Mouse (Mus musculus): ENCODE measurements around the gene Ralgapa2. TPM values are rescaled to one million over a fixed set of nuclear protein-coding genes. Genes with fewer than 3 reads are reported as not detected.

Gene Ralgapa2
- polyA plus RNA-seq, 1 experiment: 14.5 TPM

DNA sequence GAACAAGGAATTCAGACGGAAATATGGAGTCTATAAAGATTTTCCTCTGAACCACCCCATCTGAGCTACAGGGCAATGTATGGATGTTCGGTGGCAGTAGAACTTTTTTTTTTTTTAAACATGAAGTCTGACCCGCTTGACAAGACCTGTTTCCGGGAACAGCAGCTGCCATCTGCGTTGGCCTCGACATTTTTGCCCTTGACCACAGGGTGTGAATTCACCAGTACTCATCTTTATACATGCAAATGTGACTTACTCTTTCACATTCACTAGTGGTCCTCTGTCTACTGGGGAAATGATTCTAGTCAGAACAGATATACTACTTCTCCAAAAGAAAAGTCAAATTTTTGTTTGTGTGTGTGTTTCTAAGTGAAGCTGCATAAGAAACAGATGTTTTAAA, 286.3 kb downstream of the Ralgapa2 start:
- TF ChIP-seq CTCF (IDR thresholded peaks at IDR 0.05; ENCODE audit: borderline replicate concordance, extremely low read depth, insufficient read depth, insufficient read length) (no peak), POLR2A (IDR thresholded peaks at IDR 0.05; ENCODE audit: borderline replicate concordance, extremely low read depth, insufficient read depth, insufficient read length, poor library complexity, severe bottlenecking) (no peak)
- DNase-seq (ENCODE audit: low read depth): peak; percentile 50

DNA sequence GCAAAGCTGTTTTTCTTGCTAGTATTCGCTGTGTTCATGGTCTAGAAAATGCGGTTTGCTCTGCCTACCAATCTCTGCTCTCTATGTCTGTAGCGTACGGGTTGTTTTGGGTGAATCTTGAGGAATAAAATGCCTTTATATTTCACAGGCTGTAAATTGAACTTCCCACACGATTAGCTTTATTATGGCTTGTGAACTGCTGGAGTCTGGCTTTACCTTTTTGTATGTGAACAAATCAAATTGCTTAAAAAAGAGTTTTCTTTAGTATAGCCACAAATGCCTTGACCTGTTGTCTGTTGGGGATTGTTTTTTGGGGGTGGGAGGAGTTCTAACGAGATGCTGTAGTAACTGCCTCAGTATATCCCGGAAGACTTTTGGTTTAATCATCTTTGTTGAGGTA, 288.0 kb downstream of the Ralgapa2 start:
- TF ChIP-seq POLR2A (IDR thresholded peaks at IDR 0.05; ENCODE audit: borderline replicate concordance, extremely low read depth, insufficient read depth, insufficient read length, poor library complexity, severe bottlenecking): no peak
- TF ChIP-seq CTCF (IDR thresholded peaks at IDR 0.05; ENCODE audit: borderline replicate concordance, extremely low read depth, insufficient read depth, insufficient read length): no peak
- DNase-seq (ENCODE audit: low read depth): peak; percentile 49

DNA sequence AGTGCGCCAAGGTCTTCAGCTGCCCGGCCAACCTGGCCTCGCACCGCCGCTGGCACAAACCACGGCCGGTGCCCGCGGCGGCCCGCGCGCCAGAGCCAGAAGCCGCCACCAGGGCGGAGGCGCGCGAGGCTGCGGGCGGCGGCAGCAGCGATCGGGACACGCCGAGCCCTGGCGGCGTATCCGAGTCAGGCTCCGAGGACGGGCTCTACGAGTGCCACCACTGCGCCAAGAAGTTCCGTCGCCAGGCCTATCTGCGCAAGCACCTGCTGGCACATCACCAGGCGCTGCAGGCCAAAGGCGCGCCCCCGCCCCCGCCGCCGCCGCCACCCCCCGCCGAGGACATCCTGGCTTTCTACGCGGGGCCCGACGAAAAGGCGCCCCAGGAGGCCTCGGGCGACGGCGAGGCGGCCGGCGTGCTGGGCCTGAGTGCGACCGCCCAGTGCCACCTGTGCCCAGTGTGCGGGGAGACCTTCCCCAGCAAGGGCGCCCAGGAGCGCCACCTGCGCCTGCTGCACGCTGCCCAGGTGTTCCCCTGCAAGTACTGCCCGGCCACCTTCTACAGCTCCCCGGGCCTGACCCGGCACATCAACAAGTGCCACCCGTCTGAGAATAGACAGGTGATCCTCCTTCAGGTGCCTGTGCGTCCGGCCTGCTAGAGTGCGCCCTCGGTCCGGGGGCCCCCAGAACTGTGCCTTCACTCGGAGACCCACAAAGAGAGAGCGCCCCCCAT, 288.8 kb downstream of the Ralgapa2 start:
- 0 out of 2 replicates have a peak, but pooled peaks have one; percentile 2 for TF ChIP-seq POLR2A (IDR thresholded peaks at IDR 0.05; ENCODE audit: borderline replicate concordance, extremely low read depth, insufficient read depth, insufficient read length, poor library complexity, severe bottlenecking)
- peak; percentile 24; the same call in 1 of the 2 replicates for TF ChIP-seq CTCF (IDR thresholded peaks at IDR 0.05; ENCODE audit: borderline replicate concordance, extremely low read depth, insufficient read depth, insufficient read length)
- peak; percentile 67 for DNase-seq (ENCODE audit: low read depth)

DNA sequence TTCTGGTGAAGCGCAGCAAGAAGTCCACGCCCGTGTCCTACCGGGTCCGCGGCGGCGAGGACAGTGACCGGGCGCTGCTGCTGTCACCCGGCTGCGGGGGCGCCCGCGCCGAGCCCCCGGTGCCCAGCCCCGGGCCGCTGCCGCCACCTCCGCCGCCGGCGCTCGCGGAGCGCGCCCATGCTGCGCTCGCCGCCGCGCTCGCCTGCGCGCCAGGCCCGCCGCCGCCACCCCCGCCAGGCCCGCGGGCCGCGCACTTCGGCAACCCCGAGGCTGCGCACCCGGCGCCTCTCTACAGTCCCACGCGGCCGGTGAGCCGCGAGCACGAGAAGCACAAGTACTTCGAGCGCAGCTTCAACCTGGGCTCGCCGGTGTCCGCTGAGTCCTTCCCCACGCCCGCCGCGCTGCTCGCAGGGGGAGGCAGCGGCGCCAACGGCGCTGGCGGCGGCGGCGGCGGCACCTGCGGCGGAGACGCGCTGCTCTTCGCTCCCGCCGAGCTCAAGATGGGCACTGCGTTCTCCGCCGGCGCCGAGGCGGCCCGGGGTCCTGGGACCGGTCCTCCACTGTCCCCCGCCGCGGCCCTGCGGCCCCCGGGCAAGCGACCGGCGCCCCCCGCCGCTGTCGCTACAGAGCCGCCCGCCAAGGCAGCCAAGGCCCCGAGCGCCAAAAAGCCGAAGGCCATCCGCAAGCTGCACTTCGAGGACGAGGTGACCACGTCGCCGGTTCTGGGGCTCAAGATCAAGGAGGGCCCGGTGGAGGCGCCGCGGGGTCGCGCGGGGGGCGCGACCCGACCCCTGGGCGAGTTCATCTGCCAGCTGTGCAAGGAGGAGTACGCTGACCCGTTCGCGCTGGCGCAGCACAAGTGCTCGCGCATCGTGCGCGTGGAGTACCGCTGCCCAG, 289.6 kb downstream of the Ralgapa2 start:
- TF ChIP-seq CTCF (IDR thresholded peaks at IDR 0.05; ENCODE audit: borderline replicate concordance, extremely low read depth, insufficient read depth, insufficient read length) (no peak), POLR2A (IDR thresholded peaks at IDR 0.05; ENCODE audit: borderline replicate concordance, extremely low read depth, insufficient read depth, insufficient read length, poor library complexity, severe bottlenecking) (peak; percentile 19; the same call in 1 of the 2 replicates)
- peak; percentile 69 for DNase-seq (ENCODE audit: low read depth)

DNA sequence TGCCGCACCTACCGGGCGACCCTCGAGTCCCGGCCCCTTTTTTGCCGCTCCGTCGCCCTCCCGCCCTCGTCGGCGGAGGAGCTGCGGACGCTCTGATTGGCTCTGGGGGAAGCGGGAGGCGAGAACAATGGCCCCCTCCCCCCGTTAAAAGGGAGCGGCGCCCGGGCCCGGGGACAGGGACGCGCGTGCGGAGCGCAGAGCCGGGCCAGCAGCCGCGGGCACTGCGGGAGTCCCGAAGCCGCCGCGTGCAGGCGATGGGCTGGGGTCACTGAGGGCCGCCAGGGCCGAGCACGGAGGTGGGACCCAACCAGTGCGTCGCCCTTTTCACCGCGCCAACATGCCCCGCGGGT, 290.2 kb downstream of the Ralgapa2 start:
- TF ChIP-seq CTCF (IDR thresholded peaks at IDR 0.05; ENCODE audit: borderline replicate concordance, extremely low read depth, insufficient read depth, insufficient read length): no peak
- peak; percentile 100 for TF ChIP-seq POLR2A (IDR thresholded peaks at IDR 0.05; ENCODE audit: borderline replicate concordance, extremely low read depth, insufficient read depth, insufficient read length, poor library complexity, severe bottlenecking)

DNA sequence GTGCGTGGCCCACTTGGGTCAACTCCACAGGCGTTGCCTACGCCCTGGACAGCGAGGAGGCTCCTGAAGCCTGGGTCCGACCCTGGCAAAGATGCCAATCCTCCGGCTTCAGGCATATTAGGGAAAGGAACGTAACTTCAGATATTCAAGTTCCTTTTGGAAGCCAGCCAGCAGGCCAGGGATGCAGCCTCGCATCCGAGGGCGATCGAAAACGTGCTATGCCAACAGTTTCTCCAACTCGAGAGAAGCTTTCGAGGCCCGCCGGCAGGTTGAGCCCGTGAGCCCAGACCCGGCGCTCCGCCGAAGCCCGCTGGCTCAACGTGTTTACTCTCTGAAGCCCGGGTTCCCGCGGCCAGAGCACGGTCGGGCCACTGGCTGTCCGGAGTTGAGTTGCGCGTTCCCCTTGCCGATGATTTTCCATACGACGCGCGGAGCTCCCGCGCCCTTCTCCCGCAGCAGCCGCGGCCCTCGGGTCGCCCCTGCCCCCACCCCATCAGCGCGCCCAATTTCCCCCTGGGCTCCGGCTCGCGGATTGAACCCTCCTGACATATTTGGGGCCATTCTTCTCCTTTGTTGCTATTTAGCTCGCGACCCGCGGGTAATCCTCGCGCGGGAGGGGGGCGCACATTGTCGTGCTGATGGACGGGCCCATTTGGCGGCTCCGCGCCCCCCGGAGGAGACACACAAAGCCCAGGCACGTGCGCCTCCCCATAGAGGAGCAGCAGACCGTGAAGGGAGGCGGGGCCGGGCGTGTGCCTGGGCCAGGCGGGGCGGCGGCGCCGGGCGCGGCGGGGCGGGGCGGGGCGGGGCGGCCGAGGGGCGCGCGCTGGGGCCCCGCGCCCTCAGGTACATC, 290.8 kb downstream of the Ralgapa2 start, which contains the start of gene Insm1:
Gene Insm1, plus strand, starts transcription at position 846 of the 853 bp plus-strand sequence.
- TF ChIP-seq POLR2A (IDR thresholded peaks at IDR 0.05; ENCODE audit: borderline replicate concordance, extremely low read depth, insufficient read depth, insufficient read length, poor library complexity, severe bottlenecking): no peak
- peak; percentile 27; the same call in 1 of the 2 replicates for TF ChIP-seq CTCF (IDR thresholded peaks at IDR 0.05; ENCODE audit: borderline replicate concordance, extremely low read depth, insufficient read depth, insufficient read length)
- peak; percentile 96 for DNase-seq (ENCODE audit: low read depth)

More for the DNA sequence above, 290.2 kb downstream of the Ralgapa2 start:
- DNase-seq (ENCODE audit: low read depth): peak; percentile 98

DNA sequence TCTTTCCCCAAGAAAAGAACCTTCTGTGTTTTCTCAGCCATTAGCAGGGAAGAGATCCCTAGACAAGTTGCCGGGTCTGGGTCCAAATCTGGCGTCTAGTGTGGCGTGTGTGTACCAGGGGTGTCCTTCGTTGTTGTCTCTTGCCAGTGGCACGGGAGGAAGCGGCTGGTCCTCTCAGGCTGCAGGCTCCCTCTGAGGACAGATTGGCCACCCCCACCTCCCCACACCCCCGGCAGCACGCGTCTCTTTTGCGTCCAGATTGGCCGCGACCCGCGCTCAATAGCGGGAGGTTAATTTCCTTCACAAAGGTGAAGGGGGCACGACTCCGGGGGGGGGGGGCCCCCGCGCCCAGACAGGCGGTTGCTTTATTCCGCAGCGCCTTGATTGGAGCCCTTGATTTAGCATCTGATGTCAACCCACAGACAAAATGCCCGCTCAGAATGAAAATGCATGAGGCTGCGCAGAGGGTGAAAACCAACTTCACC, 291.5 kb downstream of the Ralgapa2 start:
- TF ChIP-seq POLR2A (IDR thresholded peaks at IDR 0.05; ENCODE audit: borderline replicate concordance, extremely low read depth, insufficient read depth, insufficient read length, poor library complexity, severe bottlenecking) (no peak), CTCF (IDR thresholded peaks at IDR 0.05; ENCODE audit: borderline replicate concordance, extremely low read depth, insufficient read depth, insufficient read length) (no peak)

DNA sequence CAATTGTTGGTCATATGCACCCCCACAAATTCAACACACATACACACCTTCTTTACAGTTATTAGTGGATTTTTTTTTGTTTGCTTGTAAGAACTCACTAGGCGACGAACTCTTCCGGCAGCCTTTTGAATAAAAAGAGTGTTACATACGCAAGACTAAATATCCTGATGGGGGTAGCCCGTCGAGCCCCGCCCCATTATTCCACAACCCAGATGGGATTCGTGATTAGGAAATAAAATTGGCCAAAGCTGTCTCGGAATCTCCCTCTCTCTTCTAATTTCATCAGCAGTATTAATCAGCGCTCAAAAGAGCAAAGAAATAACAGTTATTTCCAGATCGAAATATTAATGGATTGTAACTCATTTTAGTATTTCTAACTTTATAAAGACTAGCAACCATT, 292.4 kb downstream of the Ralgapa2 start:
- TF ChIP-seq CTCF (IDR thresholded peaks at IDR 0.05; ENCODE audit: borderline replicate concordance, extremely low read depth, insufficient read depth, insufficient read length) (no peak), POLR2A (IDR thresholded peaks at IDR 0.05; ENCODE audit: borderline replicate concordance, extremely low read depth, insufficient read depth, insufficient read length, poor library complexity, severe bottlenecking) (no peak)
- peak; percentile 75 for DNase-seq (ENCODE audit: low read depth)

More for the DNA sequence above, 291.5 kb downstream of the Ralgapa2 start:
- DNase-seq (ENCODE audit: low read depth): peak; percentile 88

DNA sequence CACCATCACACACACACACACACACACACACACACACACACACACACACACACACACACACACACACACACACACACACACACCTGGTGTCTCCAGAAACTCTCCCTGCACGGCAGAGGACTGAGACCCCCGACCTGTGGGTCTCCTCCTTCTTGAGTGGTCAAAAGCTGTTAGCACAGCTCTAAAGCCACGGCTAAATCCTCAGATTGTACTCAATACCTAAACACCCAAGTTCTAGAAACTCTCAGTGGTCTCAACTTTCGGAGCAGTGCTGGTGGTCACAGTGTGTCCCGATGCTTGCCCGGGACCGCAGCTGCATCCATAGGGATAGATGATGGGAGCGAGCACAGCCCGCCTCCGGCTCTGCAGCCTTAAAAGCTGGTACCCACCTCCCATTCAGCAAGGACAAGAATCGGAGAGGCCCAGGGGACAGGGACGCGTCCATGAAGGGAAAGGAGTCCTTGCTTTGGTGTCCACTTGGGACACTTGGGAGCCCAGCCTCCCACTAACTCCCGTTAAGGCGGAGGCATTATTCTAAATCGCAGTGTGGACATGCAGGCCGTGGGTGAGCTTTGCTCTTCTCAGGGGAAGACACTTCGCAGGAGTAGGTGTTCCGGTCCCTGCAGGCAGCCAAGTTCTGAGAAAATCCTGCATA, 293.1 kb downstream of the Ralgapa2 start:
- DNase-seq (ENCODE audit: low read depth): peak; percentile 59
- TF ChIP-seq CTCF (IDR thresholded peaks at IDR 0.05; ENCODE audit: borderline replicate concordance, extremely low read depth, insufficient read depth, insufficient read length): no peak
- no peak for TF ChIP-seq POLR2A (IDR thresholded peaks at IDR 0.05; ENCODE audit: borderline replicate concordance, extremely low read depth, insufficient read depth, insufficient read length, poor library complexity, severe bottlenecking)

DNA sequence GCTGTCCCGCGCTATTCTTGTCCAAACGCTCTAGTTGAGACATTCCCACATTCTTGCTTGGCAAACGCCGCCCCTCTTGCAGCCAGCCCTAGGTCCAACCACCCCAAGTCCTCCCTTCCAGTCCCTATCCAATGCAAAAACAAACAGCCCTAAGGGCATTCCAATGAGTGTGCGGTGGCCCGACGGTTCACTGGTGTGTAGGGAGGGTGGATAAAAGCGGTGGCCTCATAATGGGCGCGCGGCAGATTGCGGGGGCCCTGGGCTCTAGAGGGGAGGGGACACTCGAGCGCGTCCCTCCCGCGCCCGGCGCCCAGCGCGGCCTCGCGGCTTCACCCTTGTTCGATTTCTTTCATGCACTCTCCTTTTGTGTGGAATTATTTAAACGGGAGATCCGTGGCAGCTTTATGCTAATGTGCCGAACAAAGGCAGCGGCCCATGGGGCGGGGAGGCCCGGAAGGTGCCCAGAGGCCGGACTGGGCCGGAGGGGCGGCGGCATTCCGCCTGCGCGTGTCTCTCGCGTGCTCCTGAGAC, 293.9 kb downstream of the Ralgapa2 start:
- no peak for TF ChIP-seq CTCF (IDR thresholded peaks at IDR 0.05; ENCODE audit: borderline replicate concordance, extremely low read depth, insufficient read depth, insufficient read length)
- TF ChIP-seq POLR2A (IDR thresholded peaks at IDR 0.05; ENCODE audit: borderline replicate concordance, extremely low read depth, insufficient read depth, insufficient read length, poor library complexity, severe bottlenecking): no peak
- peak; percentile 90 for DNase-seq (ENCODE audit: low read depth)
